Mouse (Mus musculus) E14TG2a.4 (cell line): ENCODE measurements around the gene Limk2.
A peak's percentile ranks its signal among the peaks of the same experiment; 100 is the strongest.

Experiments used
- H3K27me3 ChIP-seq: 2 replicates; pipeline ENCODE4 v1.6.1; 2014; ENCODE audit warnings: low read length, control low read depth; ENCODE audit not compliant: insufficient read depth
- H3K36me3 ChIP-seq: 2 replicates; pipeline ENCODE4 v1.6.1; 2014; ENCODE audit warnings: low read length, control low read depth; ENCODE audit not compliant: insufficient read depth
- H3K4me1 ChIP-seq: replicated peaks from 2 replicates; pipeline ENCODE4 v1.6.1; 2014; ENCODE audit warnings: low read depth, low read length, control low read depth
- H3K4me3 ChIP-seq: replicated peaks from 2 replicates; pipeline ENCODE4 v1.5.1; 2014; ENCODE audit warnings: mild to moderate bottlenecking, low read length
- H3K9me3 ChIP-seq: 2 replicates; pipeline ENCODE4 v1.6.1; 2014; ENCODE audit warnings: low read length, control low read depth
- CTCF ChIP-seq: conservative IDR thresholded peaks from 2 replicates; pipeline ENCODE4 v1.5.1; 2014; ENCODE audit warnings: low read length
- NANOG ChIP-seq: IDR thresholded peaks from 2 replicates; pipeline ENCODE4 v1.6.1; 2014; ENCODE audit warnings: borderline replicate concordance, low read length, mixed read lengths
- POU5F1 ChIP-seq: IDR thresholded peaks from 2 replicates; pipeline ENCODE4 v1.6.1; 2014; ENCODE audit warnings: low read length, borderline replicate concordance

Limk2 gene

DNA sequence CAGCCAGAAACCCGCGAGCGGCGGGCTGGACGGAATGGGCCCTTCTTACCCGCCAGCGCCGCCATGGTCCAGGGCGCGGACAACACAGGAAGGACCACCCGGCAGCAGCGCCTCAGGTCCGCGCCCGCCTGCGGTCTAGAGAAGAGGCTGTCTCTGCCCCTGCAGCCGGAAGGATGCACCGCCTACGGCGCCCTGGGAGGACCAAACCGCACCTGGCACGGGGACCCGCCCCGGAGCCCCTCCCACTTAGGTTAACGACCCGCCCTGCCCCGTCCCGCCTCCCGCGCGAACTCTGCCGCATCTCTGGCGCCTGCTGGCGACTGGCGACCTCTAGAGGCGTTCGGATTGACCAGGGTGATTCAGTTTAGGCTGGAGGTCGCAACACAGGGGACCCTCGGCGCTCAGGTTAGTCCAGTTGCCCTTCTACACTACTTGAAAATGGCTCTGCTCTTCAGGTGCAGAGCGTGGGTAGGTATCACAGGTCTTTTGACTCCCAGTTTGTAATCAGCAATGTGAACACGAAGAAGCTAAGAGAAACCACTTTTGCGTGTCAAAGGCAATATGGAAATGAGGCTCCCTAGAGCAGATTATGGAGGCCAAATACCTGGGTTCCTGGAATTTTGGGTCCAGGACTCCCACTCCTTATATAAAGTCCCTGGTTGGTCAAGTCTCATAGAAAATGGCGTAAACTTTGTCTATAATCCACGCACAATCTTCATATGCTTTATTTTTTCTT, at the start of gene Limk2:
Gene Limk2 (minus strand): TSS at position 193 of the 736 bp plus-strand sequence.
- peak within 1 kb of the TSS; percentile 95 for H3K4me3 ChIP-seq
- no peaks in the 10 kb centered on the region for H3K27me3 ChIP-seq
- no peaks in the 10 kb centered on the region for H3K9me3 ChIP-seq
- TF ChIP-seq NANOG, result no peak
- no peak for TF ChIP-seq POU5F1
- TF ChIP-seq CTCF, result peak; percentile 27
- H3K4me1 ChIP-seq, result peaks cover 44% of the 10 kb centered on the region
- H3K36me3 ChIP-seq, result peaks cover 29% of the 10 kb centered on the region

DNA sequence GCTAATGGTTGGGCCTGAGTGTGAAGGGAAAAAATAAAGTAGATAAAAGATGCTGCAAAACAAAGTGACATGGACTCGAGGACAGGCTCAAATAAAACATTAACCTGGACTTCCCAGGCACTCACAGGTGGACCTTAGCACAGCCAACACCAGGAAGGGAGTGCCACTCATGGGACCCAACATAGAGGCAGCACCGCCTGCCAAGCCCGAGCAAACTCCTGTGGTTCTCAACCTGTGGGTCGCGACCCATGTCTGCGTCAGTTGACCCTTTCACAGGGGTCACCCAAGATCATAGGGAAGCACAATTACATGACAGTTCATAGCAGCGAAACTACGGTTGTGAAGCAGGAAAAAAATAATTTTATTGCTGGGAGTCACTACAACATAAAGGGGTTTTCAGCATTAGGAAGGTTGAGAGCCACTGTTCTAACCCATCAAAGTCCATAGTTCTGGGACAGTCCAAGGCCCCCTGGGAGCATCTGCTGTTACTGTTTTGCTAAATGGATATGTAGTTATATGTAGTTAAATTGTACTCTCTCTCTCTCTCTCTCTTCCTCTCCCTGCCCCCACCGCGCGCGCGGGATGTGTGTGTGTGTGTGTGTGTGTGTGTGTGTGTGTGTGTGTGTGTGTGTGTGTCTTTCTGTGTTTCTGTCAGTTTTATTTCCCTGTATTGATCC, 49.6 kb upstream of the Limk2 start:
- Histone ChIP-seq H3K36me3 (peaks cover 21% of the 10 kb centered on the region), H3K9me3 (no peaks in the 10 kb centered on the region), H3K4me3 (no peak overlapping the region), H3K27me3 (no peaks in the 10 kb centered on the region), H3K4me1 (peaks cover 28% of the 10 kb centered on the region)
- no peak for TF ChIP-seq POU5F1
- TF ChIP-seq CTCF, result no peak
- no peak for TF ChIP-seq NANOG

DNA sequence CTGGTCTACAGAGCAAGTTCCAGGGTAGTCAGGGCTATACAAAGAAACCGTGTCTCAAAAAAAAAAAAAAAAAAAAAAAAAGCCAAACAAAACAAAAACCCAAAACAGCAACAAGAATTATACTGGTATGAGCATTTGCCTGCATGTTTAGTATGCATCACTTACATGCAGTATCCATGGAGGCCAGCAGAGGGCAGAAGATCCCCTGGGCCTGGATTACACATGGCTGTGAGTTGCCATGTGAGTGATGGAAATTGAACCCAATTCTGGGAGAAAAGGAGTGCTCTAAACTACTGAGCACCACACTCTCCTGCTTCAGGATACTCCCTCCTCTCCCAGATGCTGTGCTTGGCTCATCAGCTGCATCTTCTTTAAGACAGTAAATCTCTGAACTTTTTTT, 47.4 kb upstream of the Limk2 start:
- no peaks in the 10 kb centered on the region for H3K9me3 ChIP-seq
- H3K4me3 ChIP-seq, result no peak overlapping the region
- TF ChIP-seq POU5F1 (no peak), NANOG (no peak), CTCF (peak; percentile 92)
- peaks cover 21% of the 10 kb centered on the region for H3K36me3 ChIP-seq
- no peaks in the 10 kb centered on the region for H3K27me3 ChIP-seq
- peaks cover 35% of the 10 kb centered on the region for H3K4me1 ChIP-seq

DNA sequence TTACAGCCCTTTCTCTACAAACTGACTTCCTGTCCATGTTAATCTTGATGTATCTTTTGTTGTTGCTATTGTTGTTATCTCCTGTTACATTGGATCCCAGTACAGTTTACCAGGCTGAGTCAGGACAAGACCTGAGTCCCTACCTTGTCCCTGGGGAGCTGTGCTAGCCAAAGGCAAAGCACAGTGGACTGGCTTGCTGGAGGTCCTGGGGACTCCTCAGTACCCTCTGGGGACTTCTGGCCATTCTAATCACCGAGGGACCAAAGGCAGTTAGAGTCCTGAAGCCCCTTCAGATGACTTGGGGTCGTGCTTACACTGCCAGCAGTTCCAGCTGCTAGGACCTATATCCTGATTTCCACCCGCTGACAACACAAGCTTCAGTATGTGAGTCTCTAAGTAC, 45.5 kb upstream of the Limk2 start:
- TF ChIP-seq POU5F1, result no peak
- TF ChIP-seq NANOG, result no peak
- TF ChIP-seq CTCF, result no peak
- Histone ChIP-seq H3K36me3 (peaks cover 21% of the 10 kb centered on the region), H3K4me3 (no peak overlapping the region), H3K9me3 (no peaks in the 10 kb centered on the region), H3K27me3 (no peaks in the 10 kb centered on the region), H3K4me1 (peaks cover 51% of the 10 kb centered on the region)

DNA sequence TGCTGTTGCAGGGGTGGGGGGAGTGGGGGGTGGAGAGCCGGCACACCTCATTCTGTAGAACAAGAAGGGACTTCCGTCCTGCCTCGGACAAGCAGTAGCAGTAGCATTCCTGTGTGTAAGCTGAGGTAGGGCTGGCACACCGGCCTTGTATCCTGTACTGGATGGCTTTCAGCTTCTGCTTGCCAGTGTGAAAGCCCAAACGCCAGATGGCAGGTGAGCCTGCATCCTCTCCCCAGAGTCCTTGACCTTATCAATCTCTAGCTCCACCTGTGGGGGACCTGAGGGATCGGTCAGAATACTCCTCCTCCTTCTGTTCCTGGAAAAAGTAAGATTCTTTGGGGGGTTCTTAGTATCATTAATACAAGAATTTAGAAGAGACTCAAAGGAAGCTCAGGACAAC, 44.5 kb upstream of the Limk2 start:
- H3K36me3 ChIP-seq, result peaks cover 21% of the 10 kb centered on the region
- no peaks in the 10 kb centered on the region for H3K27me3 ChIP-seq
- H3K9me3 ChIP-seq, result no peaks in the 10 kb centered on the region
- TF ChIP-seq NANOG (no peak), POU5F1 (no peak), CTCF (peak; percentile 36)
- H3K4me1 ChIP-seq, result peaks cover 53% of the 10 kb centered on the region
- peak overlapping the region; percentile 97 for H3K4me3 ChIP-seq

DNA sequence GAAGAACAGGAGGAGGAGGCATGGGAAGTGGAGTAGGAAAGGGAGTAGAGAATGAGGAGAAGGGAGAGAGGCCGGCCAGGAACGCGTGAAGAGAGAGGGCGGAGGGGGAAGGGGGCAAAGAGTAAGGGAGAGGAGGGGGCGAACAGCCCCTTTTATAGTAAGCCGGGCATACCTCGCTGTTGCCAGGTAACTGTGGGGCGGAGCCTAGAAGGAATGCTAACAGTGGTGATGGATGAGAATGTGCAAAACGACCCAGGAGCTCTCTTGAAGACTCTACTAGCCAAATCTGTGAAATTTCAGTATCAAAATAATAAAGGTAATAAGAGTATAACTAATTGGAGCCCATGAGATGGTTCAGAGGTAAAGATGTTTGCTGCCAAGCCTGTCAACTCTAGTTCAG, 43.8 kb upstream of the Limk2 start:
- Histone ChIP-seq H3K27me3 (no peaks in the 10 kb centered on the region), H3K4me1 (peaks cover 55% of the 10 kb centered on the region), H3K36me3 (peaks cover 21% of the 10 kb centered on the region), H3K9me3 (no peaks in the 10 kb centered on the region), H3K4me3 (peak overlapping the region; percentile 97)
- TF ChIP-seq CTCF, result no peak
- no peak for TF ChIP-seq POU5F1
- TF ChIP-seq NANOG, result no peak

DNA sequence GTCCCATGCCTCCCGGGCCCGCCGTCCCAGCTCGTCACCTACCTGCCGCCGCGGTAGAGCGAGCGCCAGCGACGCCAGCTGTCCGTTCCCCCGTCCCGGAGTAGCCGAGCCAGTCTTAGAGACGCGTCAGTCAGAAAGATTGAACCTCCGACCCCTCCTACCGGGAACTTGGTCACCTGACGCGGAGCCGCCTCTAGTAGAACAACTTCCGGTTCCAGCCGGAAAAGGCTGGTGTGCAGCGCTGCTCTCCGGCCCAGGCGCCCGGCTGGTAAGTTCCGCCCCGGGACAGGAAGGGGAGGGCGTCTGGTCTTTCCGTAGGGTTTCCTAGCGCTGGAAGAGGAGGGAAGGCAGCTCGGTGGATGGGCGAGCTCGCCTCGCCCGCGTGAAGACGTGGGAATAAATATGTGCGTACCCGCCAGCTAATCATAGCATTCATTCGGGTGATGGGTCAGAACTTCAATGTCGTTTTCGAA, 43.2 kb upstream of the Limk2 start, which contains the start of gene Rnf185:
Gene Rnf185 (minus strand): TSS at position 197 of the 473 bp plus-strand sequence.
- Histone ChIP-seq H3K36me3 (peaks cover 21% of the 10 kb centered on the region), H3K9me3 (no peaks in the 10 kb centered on the region), H3K4me1 (peaks cover 57% of the 10 kb centered on the region), H3K27me3 (no peaks in the 10 kb centered on the region), H3K4me3 (peak within 1 kb of the TSS; percentile 97)
- no peak for TF ChIP-seq CTCF
- TF ChIP-seq NANOG, result no peak
- no peak for TF ChIP-seq POU5F1

DNA sequence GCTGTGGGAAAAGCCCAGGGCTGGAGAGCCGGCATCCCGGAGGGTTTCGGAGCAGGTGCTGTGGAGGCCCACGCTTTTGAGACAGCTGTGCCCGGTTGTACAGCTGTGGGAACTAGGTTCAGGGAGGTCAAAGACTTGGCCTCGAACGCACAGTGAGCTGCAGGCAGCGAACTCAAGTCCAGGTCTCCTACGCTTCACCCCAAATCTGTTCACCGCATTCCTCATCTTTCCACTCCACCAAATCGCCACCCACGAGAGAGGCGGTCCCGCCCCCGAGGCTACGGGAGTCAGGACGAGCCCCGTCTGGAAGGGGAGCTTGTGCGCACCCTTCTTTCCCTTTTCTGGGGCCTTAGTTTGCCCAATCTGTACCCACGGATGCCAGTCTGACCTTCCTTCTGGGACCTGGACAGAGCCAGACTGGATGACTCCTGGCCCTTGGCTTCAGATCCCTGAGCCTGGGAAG, 42.7 kb upstream of the Limk2 start:
- no peaks in the 10 kb centered on the region for H3K9me3 ChIP-seq
- TF ChIP-seq NANOG (no peak), CTCF (no peak)
- no peaks in the 10 kb centered on the region for H3K27me3 ChIP-seq
- peak overlapping the region; percentile 97 for H3K4me3 ChIP-seq
- peaks cover 21% of the 10 kb centered on the region for H3K36me3 ChIP-seq
- H3K4me1 ChIP-seq, result peaks cover 54% of the 10 kb centered on the region
